Mouse (Mus musculus): Measurements from ENCODE around the gene Rack1. TPM values are rescaled to one million over a fixed set of nuclear protein-coding genes. Genes with fewer than 3 reads are reported as not detected.
"Not testable (repeated sequence)": the region's sequence is repeated elsewhere in the genome, so short reads cannot be mapped to it uniquely, and the experiment has no call there.

The Rack1 gene
- polyA plus RNA-seq, 2 experiments, result 674 to 1,100 TPM

- ATAC-seq (ENCODE audit: insufficient read depth) (peak; percentile 1; the same call in 1 of the 2 replicates), DNase-seq (ENCODE audit: low read depth in 3 of 3, low spot score in 3 of 3) (peak; percentile 88 to 93 (median 90))
- TF ChIP-seq CTCF (IDR thresholded peaks at IDR 0.05; ENCODE audit: low read depth), result no peak
- peak; percentile 37; the same call in 1 of the 2 replicates for TF ChIP-seq EP300 (IDR thresholded peaks at IDR 0.05; ENCODE audit: low read depth)
- Histone ChIP-seq H3K9ac (replicated peaks) (peak overlapping the region; percentile 93), H3K4me2 (ENCODE audit: low read depth) (peak overlapping the region; percentile 97), H3K4me3 (ENCODE audit: insufficient read depth in 1 of 2, low read depth in 2 of 2, low read length in 2 of 2) (peak overlapping the region; percentile 78 to 84), H3K36me3 (replicated peaks; ENCODE audit: control insufficient read depth, insufficient read depth, low read depth) (no peaks in the 10 kb centered on the region; the same call in 1 of the 2 replicates), H3K27ac (peak overlapping the region; percentile 86), H3K27me3 (ENCODE audit: control insufficient read depth, insufficient read depth, low read length) (no peaks in the 10 kb centered on the region), H3K4me1 (replicated peaks; ENCODE audit: control insufficient read depth in 2 of 2, insufficient read depth in 2 of 2, low read length in 1 of 2) (peaks cover 7 to 17% of the 10 kb centered on the region in 2 experiments), H3K9me3 (ENCODE audit: control insufficient read depth, low read length) (no peaks in the 10 kb centered on the region)
- under 1% methylated on average over 16 of the region's 16 CpGs for WGBS (ENCODE audit: insufficient replicate concordance)
These were observed 18.2 kb downstream of the Rack1 start for GRCm38 (mm10) chr11:48818346-48818745.

- WGBS (ENCODE audit: insufficient replicate concordance), result 35% methylated on average over 7 of the region's 7 CpGs
- DNase-seq (ENCODE audit: low read depth in 3 of 3, low spot score in 3 of 3) (no peak), ATAC-seq (ENCODE audit: insufficient read depth) (no peak)
- Histone ChIP-seq H3K4me1 (replicated peaks; ENCODE audit: control insufficient read depth in 2 of 2, insufficient read depth in 2 of 2, low read length in 1 of 2) (peaks cover 9 to 28% of the 10 kb centered on the region in 2 experiments; a peak in 3 of 4 replicates), H3K4me2 (ENCODE audit: low read depth) (no peak overlapping the region), H3K9me3 (ENCODE audit: control insufficient read depth, low read length) (no peaks in the 10 kb centered on the region), H3K4me3 (ENCODE audit: insufficient read depth in 1 of 2, low read depth in 2 of 2, low read length in 2 of 2) (no peak overlapping the region), H3K36me3 (replicated peaks; ENCODE audit: control insufficient read depth, insufficient read depth, low read depth) (no peaks in the 10 kb centered on the region; the same call in 1 of the 2 replicates), H3K27ac (no peak overlapping the region), H3K9ac (replicated peaks) (no peak overlapping the region), H3K27me3 (ENCODE audit: control insufficient read depth, insufficient read depth, low read length) (peaks cover 8% of the 10 kb centered on the region)
- TF ChIP-seq EP300 (IDR thresholded peaks at IDR 0.05; ENCODE audit: low read depth) (no peak), CTCF (IDR thresholded peaks at IDR 0.05; ENCODE audit: low read depth) (no peak)
These were observed 19.6 kb downstream of the Rack1 start for GRCm38 (mm10) chr11:48819614-48820307.

GRCm38 (mm10) chr11:48820308-48820674 is 20.2 kb downstream of the Rack1 start:
- Histone ChIP-seq H3K9me3 (ENCODE audit: control insufficient read depth, low read length) (no peaks in the 10 kb centered on the region), H3K4me1 (replicated peaks; ENCODE audit: control insufficient read depth in 2 of 2, insufficient read depth in 2 of 2, low read length in 1 of 2) (peaks cover 9 to 28% of the 10 kb centered on the region in 2 experiments; a peak in 3 of 4 replicates), H3K27ac (no peak overlapping the region), H3K36me3 (replicated peaks; ENCODE audit: control insufficient read depth, insufficient read depth, low read depth) (no peaks in the 10 kb centered on the region; the same call in 1 of the 2 replicates), H3K9ac (replicated peaks) (no peak overlapping the region), H3K4me2 (ENCODE audit: low read depth) (no peak overlapping the region), H3K27me3 (ENCODE audit: control insufficient read depth, insufficient read depth, low read length) (peaks cover 11% of the 10 kb centered on the region), H3K4me3 (ENCODE audit: insufficient read depth in 1 of 2, low read depth in 2 of 2, low read length in 2 of 2) (no peak overlapping the region)
- no peak for ATAC-seq (ENCODE audit: insufficient read depth)
- no peak for TF ChIP-seq CTCF (IDR thresholded peaks at IDR 0.05; ENCODE audit: low read depth)
- TF ChIP-seq EP300 (IDR thresholded peaks at IDR 0.05; ENCODE audit: low read depth), result no peak
- DNase-seq (ENCODE audit: low read depth in 3 of 3, low spot score in 3 of 3), result no peak

- not testable (repeated sequence) for H3K9me3 ChIP-seq (ENCODE audit: control insufficient read depth, low read length); ATAC-seq (ENCODE audit: insufficient read depth); H3K9ac ChIP-seq (replicated peaks); H3K4me2 ChIP-seq (ENCODE audit: low read depth); DNase-seq (ENCODE audit: low read depth in 3 of 3, low spot score in 3 of 3); H3K36me3 ChIP-seq (replicated peaks; ENCODE audit: control insufficient read depth, insufficient read depth, low read depth); H3K4me3 ChIP-seq (ENCODE audit: insufficient read depth in 1 of 2, low read depth in 2 of 2, low read length in 2 of 2); H3K27ac ChIP-seq
- 78% methylated on average over 14 of the region's 14 CpGs for WGBS (ENCODE audit: insufficient replicate concordance)
- Histone ChIP-seq H3K27me3 (ENCODE audit: control insufficient read depth, insufficient read depth, low read length) (peaks cover 11% of the 10 kb centered on the region), H3K4me1 (replicated peaks; ENCODE audit: control insufficient read depth in 2 of 2, insufficient read depth in 2 of 2, low read length in 1 of 2) (peaks cover 4 to 19% of the 10 kb centered on the region in 2 experiments; a peak in 3 of 4 replicates)
These were observed 21.2 kb downstream of the Rack1 start for GRCm38 (mm10) chr11:48821299-48821698.

- WGBS (ENCODE audit: insufficient replicate concordance), result 36% methylated on average over 14 of the region's 14 CpGs
- H3K9me3 ChIP-seq (ENCODE audit: control insufficient read depth, low read length), result no peaks in the 10 kb centered on the region
- DNase-seq (ENCODE audit: low read depth in 3 of 3, low spot score in 3 of 3) (no peak), ATAC-seq (ENCODE audit: insufficient read depth) (no peak)
- no peaks in the 10 kb centered on the region for H3K36me3 ChIP-seq (replicated peaks; ENCODE audit: control insufficient read depth, insufficient read depth, low read depth)
- H3K9ac ChIP-seq (replicated peaks), result 0 out of 2 replicates have a peak overlapping the region, but pooled peaks have one; percentile 10
- H3K4me1 ChIP-seq (replicated peaks; ENCODE audit: control insufficient read depth in 2 of 2, insufficient read depth in 2 of 2, low read length in 1 of 2), result peaks cover 9 to 22% of the 10 kb centered on the region in 2 experiments
- TF ChIP-seq CTCF (IDR thresholded peaks at IDR 0.05; ENCODE audit: low read depth), result no peak
- TF ChIP-seq EP300 (IDR thresholded peaks at IDR 0.05; ENCODE audit: low read depth), result no peak
- H3K4me2 ChIP-seq (ENCODE audit: low read depth), result peak overlapping the region; percentile 62
- peak overlapping the region; percentile 31 to 34 for H3K4me3 ChIP-seq (ENCODE audit: insufficient read depth in 1 of 2, low read depth in 2 of 2, low read length in 2 of 2)
- no peak overlapping the region for H3K27ac ChIP-seq
- H3K27me3 ChIP-seq (ENCODE audit: control insufficient read depth, insufficient read depth, low read length), result peaks cover 15% of the 10 kb centered on the region
These were observed 22.8 kb downstream of the Rack1 start for GRCm38 (mm10) chr11:48822768-48823512.

Data from liver, embryonic 14.5 days (tissue).